Mouse (Mus musculus): ENCODE measurements around the gene Ivns1abp. TPM values are rescaled to one million over a fixed set of nuclear protein-coding genes. Genes with fewer than 3 reads are reported as not detected.
"Not testable (repeated sequence)": the region's sequence is repeated elsewhere in the genome, so short reads cannot be mapped to it uniquely, and the experiment has no call there.

The Ivns1abp gene
- polyA plus RNA-seq, 1 experiment from 2014 or later, result 101 TPM

- no peaks in the 10 kb centered on the region for H3K27me3 ChIP-seq (replicated peaks; ENCODE audit: control insufficient read depth, insufficient read depth, low read length)
- H3K9me3 ChIP-seq (ENCODE audit: control insufficient read depth), result no peaks in the 10 kb centered on the region
- no peak for ATAC-seq
- H3K9ac ChIP-seq (ENCODE audit: low read depth, low read length), result peak overlapping the region; percentile 93; the same call in 1 of the 2 replicates
- H3K4me2 ChIP-seq (replicated peaks; ENCODE audit: low read depth), result peak overlapping the region; percentile 74
- H3K36me3 ChIP-seq (ENCODE audit: control insufficient read depth, insufficient read depth), result no peaks in the 10 kb centered on the region
- peaks cover 12% of the 10 kb centered on the region; the same call in 1 of the 2 replicates for H3K4me1 ChIP-seq (replicated peaks; ENCODE audit: control insufficient read depth, insufficient read depth, low read length)
- peak overlapping the region; percentile 95 for H3K4me3 ChIP-seq (ENCODE audit: low read depth, low read length)
- H3K27ac ChIP-seq (ENCODE audit: low read depth, low read length), result peak overlapping the region; percentile 96
- TF ChIP-seq CTCF (IDR thresholded peaks at IDR 0.05; ENCODE audit: low read depth), result peak; percentile 52
- WGBS, result 2% methylated on average over 17 of the region's 17 CpGs
These were observed 550 bp upstream of the Ivns1abp start for GRCm38 (mm10) chr1:151343571-151344282.

DNA sequence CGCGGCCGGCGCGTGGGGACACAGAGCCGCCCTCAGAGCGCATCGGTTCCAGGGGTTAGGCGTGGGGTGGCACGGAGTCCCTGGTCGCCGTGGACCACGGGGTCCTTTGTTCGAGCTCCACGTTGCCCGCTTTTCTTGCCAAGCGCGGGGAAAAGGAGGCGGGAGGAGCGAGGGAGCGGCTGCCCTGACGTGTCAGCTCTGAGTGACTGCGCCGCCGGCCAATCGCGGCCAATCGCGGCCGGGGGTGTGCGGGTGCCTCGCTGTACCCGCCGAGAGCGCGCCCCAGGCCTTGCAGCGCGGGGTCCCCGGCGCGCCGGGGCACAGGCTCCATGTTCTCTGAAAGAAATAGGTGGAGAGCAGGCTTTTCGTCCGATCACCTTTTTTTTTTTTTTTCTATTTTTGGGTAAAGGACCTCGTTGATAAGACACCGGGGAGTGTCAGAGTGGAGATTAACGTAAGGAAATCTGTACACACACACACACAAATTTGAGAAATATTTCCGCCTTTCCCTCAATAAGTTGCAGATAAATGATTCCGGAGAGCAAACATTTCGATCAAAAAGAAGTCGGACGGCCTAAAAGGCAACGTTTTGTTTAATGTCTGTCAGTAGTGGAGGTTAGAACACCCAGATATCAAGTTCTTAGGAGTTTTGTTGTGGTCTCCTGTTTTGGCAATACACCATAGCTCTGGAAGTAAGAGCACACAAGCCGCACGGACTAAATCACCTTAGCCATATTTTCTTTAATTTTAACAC, 1.0 kb downstream of the Ivns1abp start:
- H3K4me1 ChIP-seq (replicated peaks; ENCODE audit: control insufficient read depth, insufficient read depth, low read length), result peaks cover 9% of the 10 kb centered on the region; the same call in 1 of the 2 replicates
- peak overlapping the region; percentile 93 for H3K9ac ChIP-seq (ENCODE audit: low read depth, low read length)
- no peaks in the 10 kb centered on the region for H3K27me3 ChIP-seq (replicated peaks; ENCODE audit: control insufficient read depth, insufficient read depth, low read length)
- H3K4me2 ChIP-seq (replicated peaks; ENCODE audit: low read depth), result peak overlapping the region; percentile 74
- 0% methylated on average over 55 of the region's 55 CpGs for WGBS
- H3K9me3 ChIP-seq (ENCODE audit: control insufficient read depth), result no peaks in the 10 kb centered on the region
- peak overlapping the region; percentile 96 for H3K27ac ChIP-seq (ENCODE audit: low read depth, low read length)
- TF ChIP-seq CTCF (IDR thresholded peaks at IDR 0.05; ENCODE audit: low read depth), result no peak
- peak overlapping the region; percentile 95 for H3K4me3 ChIP-seq (ENCODE audit: low read depth, low read length)
- peak; percentile 53 for ATAC-seq
- no peaks in the 10 kb centered on the region for H3K36me3 ChIP-seq (ENCODE audit: control insufficient read depth, insufficient read depth)

DNA sequence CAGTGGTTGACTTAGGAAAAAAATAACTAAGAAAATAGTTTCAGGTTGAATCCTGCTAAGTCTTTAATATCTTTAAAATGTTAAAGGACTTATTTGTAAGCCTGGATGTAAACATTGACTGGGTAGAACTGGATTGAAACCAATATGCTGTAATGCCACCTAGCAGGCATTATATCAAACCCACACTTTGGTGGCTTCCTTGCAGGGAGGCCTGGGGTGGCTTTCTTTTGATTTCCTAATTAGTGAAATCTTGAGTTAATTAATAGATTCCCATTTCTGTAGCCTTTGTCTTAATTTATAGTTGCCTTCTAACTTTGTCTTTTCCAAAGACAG, 1.6 kb downstream of the Ivns1abp start:
- peak overlapping the region; percentile 74 for H3K4me2 ChIP-seq (replicated peaks; ENCODE audit: low read depth)
- ATAC-seq, result no peak
- no peaks in the 10 kb centered on the region for H3K36me3 ChIP-seq (ENCODE audit: control insufficient read depth, insufficient read depth)
- no peaks in the 10 kb centered on the region for H3K27me3 ChIP-seq (replicated peaks; ENCODE audit: control insufficient read depth, insufficient read depth, low read length)
- peak overlapping the region; percentile 95 for H3K4me3 ChIP-seq (ENCODE audit: low read depth, low read length)
- TF ChIP-seq CTCF (IDR thresholded peaks at IDR 0.05; ENCODE audit: low read depth), result 0 out of 2 replicates have a peak, but pooled peaks have one; percentile 9
- peak overlapping the region; percentile 93 for H3K9ac ChIP-seq (ENCODE audit: low read depth, low read length)
- no peaks in the 10 kb centered on the region for H3K9me3 ChIP-seq (ENCODE audit: control insufficient read depth)
- H3K4me1 ChIP-seq (replicated peaks; ENCODE audit: control insufficient read depth, insufficient read depth, low read length), result peaks cover 9% of the 10 kb centered on the region; the same call in 1 of the 2 replicates
- peak overlapping the region; percentile 29; the same call in 1 of the 2 replicates for H3K27ac ChIP-seq (ENCODE audit: low read depth, low read length)

GRCm38 (mm10) chr1:151346681-151347127, 2.4 kb downstream of the Ivns1abp start:
- peaks cover 7% of the 10 kb centered on the region; the same call in 1 of the 2 replicates for H3K4me1 ChIP-seq (replicated peaks; ENCODE audit: control insufficient read depth, insufficient read depth, low read length)
- peak overlapping the region; percentile 74 for H3K4me2 ChIP-seq (replicated peaks; ENCODE audit: low read depth)
- 24% methylated on average over 6 of the region's 6 CpGs for WGBS
- H3K27ac ChIP-seq (ENCODE audit: low read depth, low read length), result peak overlapping the region; percentile 41
- no peaks in the 10 kb centered on the region for H3K27me3 ChIP-seq (replicated peaks; ENCODE audit: control insufficient read depth, insufficient read depth, low read length)
- ATAC-seq, result no peak
- peak overlapping the region; percentile 95 for H3K4me3 ChIP-seq (ENCODE audit: low read depth, low read length)
- H3K9ac ChIP-seq (ENCODE audit: low read depth, low read length), result peak overlapping the region; percentile 93
- no peak for TF ChIP-seq CTCF (IDR thresholded peaks at IDR 0.05; ENCODE audit: low read depth)
- H3K36me3 ChIP-seq (ENCODE audit: control insufficient read depth, insufficient read depth), result peaks cover 7% of the 10 kb centered on the region
- H3K9me3 ChIP-seq (ENCODE audit: control insufficient read depth), result no peaks in the 10 kb centered on the region

DNA sequence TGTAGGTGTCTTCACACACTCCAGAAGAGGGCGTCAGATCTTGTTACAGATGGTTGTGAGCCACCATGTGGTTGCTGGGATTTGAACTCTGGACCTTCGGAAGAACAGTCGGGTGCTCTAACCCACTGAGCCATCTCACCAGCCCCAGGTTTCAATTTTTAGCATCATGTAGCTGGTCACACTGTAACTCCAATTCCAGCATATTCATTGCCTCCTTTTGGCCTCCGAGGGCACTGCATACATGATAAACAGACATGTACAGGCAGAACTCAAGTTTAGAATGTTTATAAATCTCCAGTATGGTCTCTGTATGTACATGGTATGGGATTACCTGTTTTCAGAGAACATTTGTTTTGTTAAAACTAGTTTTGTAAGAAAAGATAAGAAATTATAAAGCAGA, 4.0 kb downstream of the Ivns1abp start:
- H3K27ac ChIP-seq (ENCODE audit: low read depth, low read length); H3K27me3 ChIP-seq (replicated peaks; ENCODE audit: control insufficient read depth, insufficient read depth, low read length); H3K4me1 ChIP-seq (replicated peaks; ENCODE audit: control insufficient read depth, insufficient read depth, low read length); H3K9ac ChIP-seq (ENCODE audit: low read depth, low read length); H3K9me3 ChIP-seq (ENCODE audit: control insufficient read depth); H3K4me3 ChIP-seq (ENCODE audit: low read depth, low read length); ATAC-seq: not testable (repeated sequence)
- Histone ChIP-seq H3K36me3 (ENCODE audit: control insufficient read depth, insufficient read depth) (peaks cover 22% of the 10 kb centered on the region), H3K4me2 (replicated peaks; ENCODE audit: low read depth) (peak overlapping the region; percentile 51)
- 26% methylated on average over 4 of the region's 4 CpGs for WGBS
- TF ChIP-seq CTCF (IDR thresholded peaks at IDR 0.05; ENCODE audit: low read depth), result peak; percentile 57

- no peaks in the 10 kb centered on the region for H3K27me3 ChIP-seq (replicated peaks; ENCODE audit: control insufficient read depth, insufficient read depth, low read length)
- ATAC-seq, result peak; percentile 43
- no peak overlapping the region for H3K27ac ChIP-seq (ENCODE audit: low read depth, low read length)
- peak; percentile 77 for TF ChIP-seq CTCF (IDR thresholded peaks at IDR 0.05; ENCODE audit: low read depth)
- H3K9me3 ChIP-seq (ENCODE audit: control insufficient read depth), result no peaks in the 10 kb centered on the region
- H3K4me3 ChIP-seq (ENCODE audit: low read depth, low read length), result no peak overlapping the region
- no peak overlapping the region for H3K4me2 ChIP-seq (replicated peaks; ENCODE audit: low read depth)
- H3K9ac ChIP-seq (ENCODE audit: low read depth, low read length), result no peak overlapping the region
- no peaks in the 10 kb centered on the region for H3K4me1 ChIP-seq (replicated peaks; ENCODE audit: control insufficient read depth, insufficient read depth, low read length)
- peaks cover 59% of the 10 kb centered on the region for H3K36me3 ChIP-seq (ENCODE audit: control insufficient read depth, insufficient read depth)
- 80% methylated on average over 2 of the region's 2 CpGs for WGBS
These were observed 8.6 kb downstream of the Ivns1abp start for GRCm38 (mm10) chr1:151352911-151353310.

All from intestine, postnatal 0 days (tissue).